Mouse (Mus musculus): ENCODE results near the gene Shc1.
A peak's percentile ranks its signal among the peaks of the same experiment; 100 is the strongest.

Shc1 gene

GRCm38 (mm10) chr3:89451916-89452315 is 33.7 kb downstream of the Shc1 start:
- no peak for DNase-seq (ENCODE audit: low read depth)

GRCm38 (mm10) chr3:89454401-89455177 is 36.3 kb downstream of the Shc1 start, which contains the start of gene Pmvk:
Gene Pmvk (plus strand): TSS chr3:89454541.
- DNase-seq (ENCODE audit: low read depth) = no peak

- no peak for DNase-seq (ENCODE audit: low read depth)
These were observed 37.6 kb downstream of the Shc1 start for GRCm38 (mm10) chr3:89455786-89456285.

GRCm38 (mm10) chr3:89456726-89457665 is 38.8 kb downstream of the Shc1 start:
- peak; percentile 86 for DNase-seq (ENCODE audit: low read depth)

GRCm38 (mm10) chr3:89458372-89458964 is 40.2 kb downstream of the Shc1 start:
- DNase-seq (ENCODE audit: low read depth) = no peak

- DNase-seq (ENCODE audit: low read depth) = peak; percentile 90
These were observed 40.9 kb downstream of the Shc1 start for GRCm38 (mm10) chr3:89458965-89459807.

GRCm38 (mm10) chr3:89468268-89468667 is 50.0 kb downstream of the Shc1 start:
- no peak for DNase-seq (ENCODE audit: low read depth)

GRCm38 (mm10) chr3:89472280-89472679 is 54.0 kb downstream of the Shc1 start:
- DNase-seq (ENCODE audit: low read depth) = no peak

- DNase-seq (ENCODE audit: low read depth) = no peak
These were observed 55.6 kb downstream of the Shc1 start for GRCm38 (mm10) chr3:89473838-89474237.

GRCm38 (mm10) chr3:89479055-89479454 is 60.8 kb downstream of the Shc1 start:
- no peak for DNase-seq (ENCODE audit: low read depth)

Measured in c-Kit-positive CD71-negative TER-119-negative erythroid progenitor cells, embryonic 14.5 days (primary cell).